Mouse (Mus musculus) urinary bladder, adult 18-20 months (tissue): ENCODE measurements around the gene Rad54l.

Experiments used
- DNase-seq, 2 experiments: peaks; one replicate each; pipeline ENCODE4 v3.0.0; 2022; ENCODE audit warnings: low spot score in 2 of 2, mixed read lengths in 2 of 2

Gene Rad54l

GRCm38 (mm10) chr4:116074145-116074675 lies 49.3 kb downstream of the Rad54l start:
- DNase-seq: no peak

- no peak for DNase-seq
Measured at GRCm38 (mm10) chr4:116073146-116073545, 50.3 kb downstream of the Rad54l start.

GRCm38 (mm10) chr4:116070116-116070515 lies 53.4 kb downstream of the Rad54l start:
- DNase-seq: no peak

- DNase-seq: no peak
Measured at GRCm38 (mm10) chr4:116063855-116064254, 59.6 kb downstream of the Rad54l start.

GRCm38 (mm10) chr4:116059012-116059726 lies 64.3 kb downstream of the Rad54l start:
- no peak for DNase-seq

- no peak for DNase-seq
Measured at GRCm38 (mm10) chr4:116057559-116057958, 65.9 kb downstream of the Rad54l start.

- DNase-seq: peak; percentile 84 to 87
Measured at GRCm38 (mm10) chr4:116053399-116053961, 70.0 kb downstream of the Rad54l start, which contains the start of gene Nsun4. Nsun4 (minus strand) TSS chr4:116053876.

- DNase-seq: peak; percentile 16 to 28
Measured at GRCm38 (mm10) chr4:116052526-116053293, 70.8 kb downstream of the Rad54l start.

GRCm38 (mm10) chr4:116049211-116049610 lies 74.3 kb downstream of the Rad54l start:
- DNase-seq: no peak

- DNase-seq: no peak
Measured at GRCm38 (mm10) chr4:116048130-116048920, 75.2 kb downstream of the Rad54l start.

GRCm38 (mm10) chr4:116047681-116048080 lies 75.8 kb downstream of the Rad54l start:
- no peak for DNase-seq

- no peak for DNase-seq
Measured at GRCm38 (mm10) chr4:116046604-116047003, 76.9 kb downstream of the Rad54l start.
